Mouse (Mus musculus): Measurements from ENCODE around the gene Fndc3b.

GRCm38 (mm10) chr3:27430621-27431263, 280.4 kb downstream of the Fndc3b start:
- TF ChIP-seq CTCF (IDR thresholded peaks at IDR 0.05; ENCODE audit: low read depth), result no peak
- TF ChIP-seq EP300 (IDR thresholded peaks at IDR 0.05; ENCODE audit: low read depth), result no peak
